Mouse (Mus musculus): ENCODE results near the gene Zbtb20. TPM values are rescaled to one million over a fixed set of nuclear protein-coding genes. Genes with fewer than 3 reads are reported as not detected.

Gene Zbtb20
- total RNA-seq, 4 experiments from 2014 or later = 253 to 310 (median 284) TPM

DNA sequence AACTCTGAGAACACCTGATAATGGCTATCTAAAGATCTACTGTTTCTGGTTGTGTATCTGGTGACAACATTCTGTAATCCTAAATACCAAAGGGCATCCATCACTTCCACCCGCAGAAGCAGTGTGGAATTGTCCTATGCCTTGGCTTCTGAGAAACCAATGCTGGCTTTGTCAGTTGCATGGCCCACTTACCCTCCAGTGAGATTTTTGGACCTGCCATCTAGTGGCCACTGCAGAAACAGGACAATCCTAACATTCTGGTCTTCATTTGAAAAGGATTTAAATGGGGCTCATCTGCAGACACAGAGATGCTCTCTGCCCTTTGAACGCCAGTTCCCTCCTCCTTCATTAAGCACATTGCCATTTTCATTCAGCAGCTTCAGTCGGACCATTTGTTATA, 559.3 kb downstream of the Zbtb20 start:
- no peak for DNase-seq (ENCODE audit: low spot score in 2 of 2)

DNA sequence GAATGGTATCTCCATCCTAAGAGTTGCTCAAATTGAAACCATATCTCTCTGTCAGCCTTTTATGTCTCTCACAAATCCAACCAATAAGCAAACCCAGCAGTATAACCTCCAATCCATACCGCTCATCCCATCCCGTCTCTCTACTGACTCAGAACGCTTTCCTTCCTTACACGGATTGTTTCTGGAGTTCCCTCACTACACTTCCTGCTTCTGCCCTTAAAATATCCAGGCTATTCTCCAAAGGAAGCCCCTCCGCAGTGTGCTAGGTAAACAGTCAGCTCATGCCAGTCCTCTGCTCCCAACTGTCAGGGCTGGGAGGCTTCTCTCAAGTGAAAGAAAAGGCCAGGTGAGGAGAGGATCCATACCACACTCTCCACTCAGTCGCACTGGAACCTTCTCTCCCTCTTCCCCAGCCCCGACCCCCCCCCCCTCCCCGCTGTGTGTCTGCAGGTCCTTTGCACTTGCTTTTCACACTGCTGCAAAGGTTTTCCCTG, 563.2 kb downstream of the Zbtb20 start:
- no peak for DNase-seq (ENCODE audit: low spot score in 2 of 2)

DNA sequence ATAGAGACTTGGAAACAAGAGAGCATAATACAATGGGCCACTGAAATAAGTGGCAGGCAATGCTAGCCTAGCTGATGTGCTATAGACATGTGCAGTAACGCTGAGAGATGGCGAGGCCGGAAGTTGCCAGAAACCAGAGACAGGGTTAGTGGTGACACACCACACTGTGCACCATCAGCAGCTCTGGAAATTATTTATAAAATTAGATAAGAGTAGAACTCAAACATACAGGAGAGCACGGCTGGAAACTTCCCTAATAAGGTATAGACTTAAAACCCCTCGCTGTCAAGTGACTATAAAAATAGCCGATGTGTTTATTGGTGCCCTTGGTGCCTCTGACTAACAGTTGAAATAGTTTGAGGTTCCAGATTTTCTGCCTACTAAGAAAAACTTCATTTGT, 565.7 kb downstream of the Zbtb20 start:
- DNase-seq (ENCODE audit: low spot score in 2 of 2) = no peak

DNA sequence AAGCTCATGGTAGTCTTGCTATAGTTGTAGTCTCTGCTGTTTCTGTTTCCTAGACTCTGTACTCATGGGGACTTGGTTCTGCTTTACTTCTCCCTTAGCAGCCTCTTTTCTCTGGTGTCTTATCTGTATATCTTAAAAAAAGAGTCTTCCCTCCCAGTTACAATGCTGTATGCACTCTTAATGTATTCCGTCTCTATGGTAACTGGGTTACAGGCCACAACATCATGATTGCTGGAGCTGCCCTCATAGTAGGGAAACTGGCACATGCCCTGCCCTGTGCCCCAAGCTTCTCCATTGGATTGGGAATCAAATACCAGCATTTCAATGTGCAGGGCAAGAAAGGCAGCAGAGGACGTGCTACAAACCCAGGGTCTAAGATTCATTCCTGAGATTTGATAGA, 567.4 kb downstream of the Zbtb20 start:
- DNase-seq (ENCODE audit: low spot score in 2 of 2) = no peak

DNA sequence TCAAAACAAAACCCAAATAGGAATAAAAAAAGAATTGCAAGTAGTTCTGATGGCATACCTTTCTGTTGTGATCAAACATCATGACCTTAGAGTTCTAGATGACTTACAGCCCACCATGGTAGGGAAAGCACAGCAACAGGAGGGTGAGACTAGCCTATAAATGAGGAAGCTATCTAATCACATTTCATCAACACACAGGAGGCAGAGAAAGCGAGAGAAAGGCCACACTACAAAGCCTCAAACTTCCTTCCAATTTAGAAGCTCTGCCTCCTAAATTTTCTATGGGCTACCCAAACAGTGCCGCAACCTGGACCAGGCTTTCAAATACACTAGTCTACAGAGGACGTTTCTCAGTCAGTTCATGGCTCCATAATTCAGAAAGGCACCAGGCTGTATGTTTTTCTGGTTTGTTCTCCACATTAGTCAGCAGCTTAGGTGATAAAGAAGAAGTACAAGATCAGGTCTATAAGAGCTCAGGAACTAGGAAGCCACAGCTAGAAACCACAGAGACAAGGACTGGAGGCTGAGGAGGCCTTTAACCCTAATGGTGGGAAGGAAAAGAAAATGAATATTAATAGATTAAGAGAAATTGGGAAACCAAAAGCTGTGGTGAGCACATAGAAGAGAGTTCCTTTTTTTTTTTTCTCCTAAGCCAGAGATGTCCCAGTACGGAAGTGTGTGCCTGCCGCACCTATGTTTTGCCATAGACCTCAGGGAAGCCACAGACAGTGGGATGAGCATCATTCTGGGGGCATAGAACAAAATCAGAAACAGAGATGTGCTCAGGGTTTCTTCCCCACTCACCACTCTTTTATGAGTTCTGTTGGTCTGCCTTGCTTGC, 572.7 kb downstream of the Zbtb20 start:
- no peak for DNase-seq (ENCODE audit: low spot score in 2 of 2)

DNA sequence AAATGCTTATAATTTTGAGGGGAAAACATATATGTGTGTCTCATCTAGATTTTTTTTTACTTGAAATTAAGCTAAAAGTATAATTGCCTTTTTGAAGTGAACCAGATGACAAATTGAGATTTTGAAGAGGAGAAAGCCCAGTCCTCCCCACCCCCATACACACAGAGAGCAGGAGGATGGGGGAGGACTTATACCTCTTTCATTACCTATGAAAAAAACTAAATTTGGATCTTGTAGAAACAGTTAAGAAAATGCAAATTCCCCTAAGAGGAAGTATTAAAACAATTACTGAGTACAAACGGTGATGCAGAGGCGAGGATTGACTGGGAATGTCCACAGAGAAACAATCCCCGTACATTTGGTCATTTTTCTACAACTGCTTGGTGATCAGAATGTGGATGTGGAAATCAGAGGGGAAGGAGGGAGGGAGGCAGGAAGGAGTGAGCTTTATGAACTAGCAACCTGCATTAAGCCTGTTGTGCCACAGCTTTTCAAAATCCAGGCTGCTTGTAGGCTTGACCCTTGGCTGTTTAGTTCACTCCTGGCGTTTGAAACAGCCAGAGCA, 578.8 kb downstream of the Zbtb20 start:
- no peak for DNase-seq (ENCODE audit: low spot score in 2 of 2)

DNA sequence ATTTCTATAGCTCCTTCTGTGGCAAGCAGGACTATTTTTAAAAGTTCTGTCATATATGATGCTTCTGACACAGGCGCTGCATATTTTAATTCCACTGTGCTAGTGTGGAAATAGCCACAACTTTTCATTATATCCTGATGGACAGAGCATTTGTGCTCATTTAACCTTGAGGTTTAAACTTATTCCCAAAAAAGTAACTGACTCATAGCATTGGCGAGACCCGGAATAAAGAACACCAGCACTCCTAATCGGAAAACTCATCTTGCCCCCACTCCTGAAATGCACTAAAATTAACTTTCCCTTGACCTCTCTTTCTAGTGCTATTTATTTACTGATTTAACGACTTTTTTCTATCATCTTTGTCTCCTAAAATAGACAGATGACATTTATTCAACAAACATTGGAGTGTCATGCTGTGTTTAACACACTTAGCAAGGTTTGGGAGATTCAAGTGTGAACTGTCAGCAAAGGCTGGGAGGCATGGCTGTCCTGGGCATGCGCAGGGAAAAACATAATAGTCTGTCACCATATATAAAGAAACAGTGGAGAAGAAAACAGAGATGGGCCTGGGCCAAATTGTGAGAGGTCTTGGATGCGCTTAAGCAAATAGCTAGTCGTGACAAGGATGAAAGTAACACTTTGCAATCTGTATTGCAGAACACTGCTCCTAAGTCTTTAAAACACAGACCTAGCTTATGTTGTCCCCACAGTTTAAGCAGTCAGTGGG, 580.9 kb downstream of the Zbtb20 start:
- no peak for DNase-seq (ENCODE audit: low spot score in 2 of 2)

DNA sequence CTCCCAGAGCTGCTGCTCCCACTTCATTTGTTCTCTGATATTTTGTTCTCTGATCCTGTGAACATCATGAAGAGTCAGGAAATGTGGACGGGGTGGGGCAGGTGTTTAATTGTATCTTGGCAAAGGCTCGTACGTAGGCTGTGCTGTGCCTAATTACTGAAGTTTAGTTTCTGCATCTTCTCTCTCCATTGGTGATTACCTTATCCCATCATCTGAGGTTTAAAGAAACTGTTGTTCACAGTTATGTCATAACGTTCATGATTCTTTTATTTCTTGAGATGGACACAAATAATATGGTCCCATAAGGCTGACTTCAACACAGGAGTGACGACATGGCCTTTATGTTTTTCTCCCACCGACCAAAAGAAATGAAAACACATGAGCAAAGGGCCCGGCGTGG, 582.1 kb downstream of the Zbtb20 start:
- no peak for DNase-seq (ENCODE audit: low spot score in 2 of 2)

DNA sequence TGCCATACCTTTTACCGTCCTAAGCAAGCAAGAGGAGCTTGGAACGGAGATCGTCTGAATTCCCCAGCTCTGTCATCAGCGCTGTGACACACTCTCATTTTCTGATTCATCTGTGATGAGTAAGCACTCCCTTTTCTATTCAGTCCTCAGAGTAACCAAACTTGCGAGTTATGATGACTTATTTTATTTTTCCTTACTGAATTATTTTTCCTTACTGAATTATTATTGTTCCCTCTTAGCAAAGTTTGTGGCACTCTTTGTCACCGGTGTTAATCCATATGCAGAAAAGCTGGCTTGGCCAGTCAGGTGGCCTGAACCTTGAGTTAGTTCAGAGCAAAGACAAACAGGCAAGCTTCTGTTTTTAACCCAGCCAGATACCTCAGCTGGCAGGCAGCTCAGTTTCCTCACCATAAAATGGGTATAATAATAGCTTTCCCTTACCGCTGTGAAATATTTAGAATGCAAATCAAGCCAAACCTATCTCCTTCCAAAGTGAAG, 583.1 kb downstream of the Zbtb20 start:
- no peak for DNase-seq (ENCODE audit: low spot score in 2 of 2)

DNA sequence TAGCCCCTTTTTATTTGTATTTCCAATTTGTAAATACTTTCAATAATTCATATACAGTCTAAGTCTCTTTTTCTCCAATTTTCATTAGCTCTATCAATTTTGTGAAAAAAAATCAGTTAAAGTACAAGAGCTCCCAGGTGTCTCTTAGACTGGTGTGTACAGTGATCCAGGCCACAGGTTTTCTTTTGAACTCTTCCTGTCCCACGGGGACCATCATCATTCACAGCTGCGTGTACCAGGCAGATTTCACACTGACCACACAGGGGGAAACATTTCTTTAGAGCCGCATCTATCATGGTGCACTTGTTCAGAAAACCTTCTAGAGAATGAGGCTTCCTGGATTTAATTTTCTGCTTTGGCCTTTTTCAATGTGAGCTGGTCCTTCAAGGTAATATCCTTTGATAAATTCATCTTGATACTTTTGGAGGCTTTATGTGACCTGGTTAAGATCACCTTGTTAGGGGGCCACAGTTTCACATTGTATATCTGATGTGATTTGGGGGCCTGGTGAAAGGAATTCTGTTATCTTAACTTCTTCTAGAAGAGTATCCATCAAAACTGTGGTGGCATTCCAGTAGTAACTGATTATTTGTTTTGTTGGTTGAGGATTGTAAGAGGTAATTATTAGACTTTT, 586.2 kb downstream of the Zbtb20 start:
- no peak for DNase-seq (ENCODE audit: low spot score in 2 of 2)

DNA sequence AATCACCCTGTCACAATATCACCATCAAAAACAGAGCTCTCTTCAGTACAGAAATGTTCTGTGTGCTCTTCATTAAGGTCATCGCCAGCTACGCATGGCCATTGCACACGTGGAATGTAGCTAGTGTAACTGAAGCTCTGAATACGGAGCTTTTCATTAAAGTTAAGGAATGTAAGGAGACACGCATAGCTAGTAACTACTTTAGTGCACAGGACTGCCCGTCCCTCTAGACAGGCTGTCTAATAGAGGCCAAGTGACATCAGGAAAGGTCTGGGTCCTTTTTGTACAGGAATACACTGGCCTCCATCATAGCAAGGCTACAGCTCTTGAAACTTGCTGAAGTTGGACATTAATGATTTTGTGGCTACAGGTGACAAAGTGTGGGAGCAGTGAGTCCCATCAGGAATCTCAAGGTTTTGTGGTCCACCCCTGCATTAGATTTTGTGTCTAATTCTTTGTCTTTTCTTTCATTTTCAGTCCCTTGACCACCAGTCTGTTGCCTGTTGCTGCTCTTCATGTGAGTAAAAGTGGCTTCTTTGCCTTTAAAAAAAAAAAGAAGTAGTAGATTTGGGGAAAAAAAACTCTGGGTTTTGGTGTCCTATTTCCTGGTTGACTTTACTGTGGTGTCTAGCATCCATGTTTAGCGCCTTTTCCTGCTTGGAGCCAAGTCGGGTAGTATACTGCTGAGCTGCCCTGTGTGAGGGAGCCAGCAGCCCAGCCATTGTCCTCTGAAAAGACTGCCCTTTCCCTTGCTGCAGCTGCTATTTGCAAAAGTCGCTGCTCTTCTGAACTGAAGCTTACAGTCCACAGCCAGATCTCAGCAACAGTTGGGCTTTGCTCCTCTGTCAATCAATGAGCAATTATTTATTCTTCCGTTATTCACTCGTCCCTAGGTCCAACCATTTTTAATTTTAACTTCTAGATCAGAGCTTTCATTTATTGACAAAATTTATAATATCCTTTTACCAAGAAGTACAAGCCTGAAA, 587.1 kb downstream of the Zbtb20 start:
- DNase-seq (ENCODE audit: low spot score in 2 of 2) = no peak

DNA sequence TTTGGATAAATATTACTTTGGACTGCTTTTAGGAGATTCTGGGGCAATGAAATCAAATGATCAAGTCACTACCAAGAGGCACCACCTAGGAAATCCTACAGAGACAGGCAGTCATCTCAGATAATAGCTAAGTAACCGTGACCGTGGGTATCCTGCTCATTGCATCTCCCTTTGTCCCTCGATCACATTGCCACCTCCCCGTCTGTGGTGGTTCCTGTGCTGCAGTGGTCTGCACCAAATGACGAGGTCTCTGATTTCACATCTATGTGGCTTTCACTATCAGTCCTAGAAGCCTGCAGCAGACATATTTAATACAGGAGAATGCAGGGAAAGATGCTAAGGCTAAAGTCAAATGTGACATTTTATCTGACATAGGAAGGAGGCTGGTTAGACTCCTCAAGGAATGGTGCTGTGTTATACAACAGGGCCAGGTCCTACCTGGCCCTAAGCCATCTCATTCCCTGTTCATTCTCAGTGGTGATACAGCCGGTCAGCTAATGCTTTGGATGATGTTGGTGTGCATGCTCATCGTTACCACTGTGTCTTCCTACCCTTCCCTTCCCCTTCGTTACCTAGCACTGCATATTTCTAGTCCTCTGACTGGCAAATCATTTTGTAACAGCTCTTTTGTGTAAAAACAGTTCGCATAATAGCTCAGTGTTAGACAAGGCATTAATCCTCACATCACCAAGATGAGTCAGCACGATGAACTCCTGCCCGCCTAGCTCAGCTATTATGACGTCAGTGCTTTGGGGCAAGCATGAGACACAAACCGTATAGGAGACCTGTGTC, 588.2 kb downstream of the Zbtb20 start:
- peak in 1 of 2 experiments; percentile 49 for DNase-seq (ENCODE audit: low spot score in 2 of 2)

DNA sequence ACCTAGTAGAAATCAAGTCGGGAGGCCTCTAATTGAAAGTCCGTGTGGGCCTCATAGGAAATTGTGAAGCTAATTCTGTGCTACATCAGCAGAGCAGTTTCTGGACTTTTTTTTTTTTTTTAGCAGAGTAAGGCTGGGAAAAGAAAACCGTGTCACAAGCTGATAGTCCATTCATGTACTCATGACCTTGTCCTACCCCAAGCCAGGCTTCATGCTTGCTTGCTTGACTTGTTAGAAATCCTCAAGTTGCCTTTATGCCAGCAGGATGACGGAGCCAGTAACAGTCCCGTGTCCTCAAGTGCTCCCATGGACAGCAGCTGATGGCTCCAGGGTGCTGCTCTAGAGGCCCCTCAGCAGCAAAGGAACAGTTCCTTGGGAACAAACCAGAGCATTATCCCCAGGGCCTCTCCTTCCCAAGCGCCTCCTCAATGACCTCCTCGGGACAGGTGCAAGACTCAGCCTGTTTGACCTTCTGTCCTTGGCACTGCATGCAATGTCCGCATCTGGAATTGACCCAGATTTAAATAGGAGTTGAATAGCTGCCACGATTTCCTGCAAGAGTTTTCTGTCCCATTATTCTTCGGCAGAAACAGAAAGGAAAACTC, 588.9 kb downstream of the Zbtb20 start:
- DNase-seq (ENCODE audit: low spot score in 2 of 2) = peak in 1 of 2 experiments; percentile 46

DNA sequence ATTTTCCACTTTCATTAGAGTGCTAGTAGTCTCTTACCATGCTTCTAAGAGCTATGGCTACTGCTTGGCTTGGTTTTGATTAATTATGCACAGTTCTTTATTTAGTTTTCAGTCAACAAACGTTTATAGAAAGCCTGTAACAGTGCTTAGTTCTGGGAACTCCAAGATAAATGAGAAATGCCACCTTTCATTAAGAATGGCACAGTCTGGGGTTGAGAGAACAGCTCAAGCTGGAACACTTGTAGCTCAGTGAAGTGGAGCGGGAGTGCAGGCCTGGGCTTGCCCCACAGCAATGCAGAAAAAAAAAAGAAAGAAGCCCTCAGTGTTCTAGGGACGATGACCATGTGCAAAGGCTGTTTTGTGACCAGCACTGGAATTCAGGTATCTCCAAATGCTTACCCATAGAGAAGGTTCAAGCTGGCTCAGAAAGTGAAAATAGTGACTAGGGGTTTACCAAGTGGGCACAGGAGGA, 589.7 kb downstream of the Zbtb20 start:
- no peak for DNase-seq (ENCODE audit: low spot score in 2 of 2)

DNA sequence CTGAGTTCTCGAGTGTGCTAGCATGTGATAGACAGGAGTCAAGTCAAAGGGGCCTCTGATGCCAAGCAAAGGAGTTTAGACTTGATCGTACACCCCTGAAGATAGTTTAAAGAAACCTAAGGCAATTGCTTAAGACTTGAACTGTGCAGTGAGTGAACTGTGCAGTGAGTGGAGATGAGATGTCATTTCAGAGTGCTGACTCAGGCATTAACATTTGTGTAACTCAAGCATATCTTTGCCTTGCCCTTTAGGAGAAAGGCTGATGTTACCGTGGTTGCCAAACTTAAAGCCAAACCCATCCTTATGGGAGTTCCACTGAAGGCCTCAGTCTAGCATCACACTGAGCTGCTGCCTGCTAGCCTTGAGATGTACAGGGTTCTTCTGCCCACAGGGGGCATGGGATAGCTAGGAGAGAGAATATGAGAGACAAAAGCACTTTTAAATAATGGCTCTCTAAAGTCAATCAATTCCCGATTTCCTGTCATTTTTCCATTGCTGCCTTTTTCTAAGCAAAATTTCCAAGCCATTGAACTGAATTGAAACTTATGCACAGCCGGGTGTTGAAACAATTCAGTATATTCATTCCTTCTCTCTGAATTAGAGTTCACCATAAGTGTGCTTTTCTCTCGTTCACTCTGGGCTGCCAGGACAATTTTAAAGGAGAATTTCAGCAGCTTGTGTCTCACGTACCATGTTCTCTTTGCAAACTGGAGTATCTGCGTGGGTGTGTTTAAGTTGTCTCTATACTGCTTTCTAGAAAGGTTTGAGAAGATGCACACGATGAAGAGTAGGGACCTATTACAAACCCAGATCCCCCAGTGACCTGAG, 590.5 kb downstream of the Zbtb20 start:
- no peak for DNase-seq (ENCODE audit: low spot score in 2 of 2)

DNA sequence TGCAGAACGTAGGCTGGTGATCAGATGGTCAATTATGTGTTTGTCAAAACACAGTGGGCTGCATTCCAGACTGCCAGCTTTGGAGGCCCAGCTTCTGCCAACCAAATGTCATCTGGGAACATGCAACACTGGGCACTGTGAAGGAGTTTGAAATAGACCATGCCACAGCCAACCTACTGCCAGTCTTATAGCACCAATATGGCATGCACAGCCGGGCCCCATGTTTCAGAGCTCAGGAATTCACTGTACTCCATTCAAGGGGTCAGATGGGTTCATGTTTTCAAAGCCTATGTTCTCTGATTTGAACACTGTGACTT, 591.0 kb downstream of the Zbtb20 start:
- DNase-seq (ENCODE audit: low spot score in 2 of 2) = peak; percentile 64 to 67

DNA sequence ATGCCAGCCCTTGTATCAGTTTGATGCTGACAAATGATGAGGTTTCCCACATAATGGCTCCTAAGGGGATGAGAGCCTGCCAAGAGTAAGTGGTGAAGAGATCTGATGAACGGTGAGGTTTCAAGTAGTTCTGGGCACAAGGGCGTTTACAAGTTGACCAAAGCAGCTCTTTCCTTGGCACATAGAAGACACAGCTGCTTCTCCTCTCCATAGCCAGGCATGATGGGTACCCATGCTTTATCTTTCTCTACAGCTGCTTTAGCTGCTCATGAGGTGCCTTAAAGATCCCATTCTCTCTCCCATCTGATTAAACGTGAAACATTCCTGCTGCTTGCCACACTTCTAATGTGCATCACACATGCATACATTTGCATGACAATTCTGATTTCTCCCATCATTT, 595.4 kb downstream of the Zbtb20 start:
- DNase-seq (ENCODE audit: low spot score in 2 of 2) = no peak

Measured in layer of hippocampus, adult 8-10 months (tissue).